8 mouse cellular contexts compared by ENCODE assay signal in genomic region chr11:78044758-78045251, GRCm38 (mm10). TPM values are rescaled to one million over a fixed set of nuclear protein-coding genes. Genes with fewer than 3 reads are reported as not detected.
DNase-seq lines count a peak whose midpoint lies in the region; ATAC-seq and TF ChIP-seq lines count a peak whose summit lies in the region.

No protein-coding gene starts in this region.

- no peak for TF ChIP-seq CTCF in small intestine, adult 2 months (IDR thresholded peaks at IDR 0.05; ENCODE audit: extremely low read depth, insufficient read length, insufficient replicate concordance, low read depth, low read length)

- H3K9ac ChIP-seq in embryonic facial prominence, embryonic 15.5 days, result no peak overlapping the region

- H3K36me3 ChIP-seq in embryonic facial prominence, embryonic 15.5 days, result peaks cover 8% of the 10 kb centered on the region; the same call in 1 of the 2 replicates
- no peaks in the 10 kb centered on the region for H3K36me3 ChIP-seq in small intestine, adult 2 months (ENCODE audit: control insufficient read depth, insufficient read depth, low read length)

- H3K4me2 ChIP-seq in embryonic facial prominence, embryonic 15.5 days (replicated peaks), result no peak overlapping the region

- peaks cover 9% of the 10 kb centered on the region for H3K4me1 ChIP-seq in embryonic facial prominence, embryonic 15.5 days
- peaks cover 6% of the 10 kb centered on the region; the same call in 1 of the 2 replicates for H3K4me1 ChIP-seq in small intestine, adult 2 months (ENCODE audit: control insufficient read depth, insufficient read depth, insufficient read length, low read length)

- intact Hi-C loops in heart, postnatal 14 days (cut with DNase I), result no loop called here
- intact Hi-C loops in left cerebral cortex, postnatal 4 days (cut with DNase I), result no loop called here

- ATAC-seq in frontal cortex, adult (ENCODE audit: low TSS enrichment), result no peak
- peak; percentile 24; the same call in 1 of the 2 replicates for ATAC-seq in embryonic facial prominence, embryonic 15.5 days (ENCODE audit: insufficient number of reproducible peaks, low FRiP score, low TSS enrichment, low read depth)
- ATAC-seq in megakaryocyte-erythroid progenitor cell, adult 5-6 weeks (replicated peaks; ENCODE audit: low FRiP score, low TSS enrichment, poor library complexity, severe bottlenecking), result no peak

- WGBS in embryonic facial prominence, embryonic 15.5 days, result 58% methylated on average over 5 of the region's 5 CpGs
- 16% methylated on average over 5 of the region's 5 CpGs for WGBS in small intestine, adult 2 months

- H3K9me3 ChIP-seq in embryonic facial prominence, embryonic 15.5 days (replicated peaks), result no peaks in the 10 kb centered on the region

- H3K4me3 ChIP-seq in embryonic facial prominence, embryonic 15.5 days (replicated peaks), result no peak overlapping the region
- no peak overlapping the region for H3K4me3 ChIP-seq in small intestine, adult 2 months (ENCODE audit: low read depth, low read length)

- no peak overlapping the region for H3K27ac ChIP-seq in embryonic facial prominence, embryonic 15.5 days (replicated peaks)
- peak overlapping the region; percentile 56 for H3K27ac ChIP-seq in small intestine, adult 2 months (ENCODE audit: insufficient read depth, low read depth, low read length)

- TF ChIP-seq POLR2A in small intestine, adult 2 months (IDR thresholded peaks at IDR 0.05; ENCODE audit: low read depth, low read length), result no peak

- DNase-seq in frontal cortex, postnatal 10 days (ENCODE audit: low spot score in 2 of 2), result peak; percentile 40 to 51
- peak; percentile 92 to 97 for DNase-seq in adrenal gland, adult (ENCODE audit: inconsistent age in 2 of 2, low spot score in 1 of 2)
- peak; percentile 86 to 91 for DNase-seq in heart, postnatal 14 days
- peak; percentile 89 for DNase-seq in left cerebral cortex, postnatal 4 days

- no peaks in the 10 kb centered on the region for H3K27me3 ChIP-seq in embryonic facial prominence, embryonic 15.5 days
- H3K27me3 ChIP-seq in small intestine, adult 2 months (ENCODE audit: control insufficient read depth, insufficient read depth, low read length), result no peaks in the 10 kb centered on the region

RNA-seq across cellular contexts. Expression of gene Flot2, which starts 7.1 kb away (rescaled TPM):
- 65.5 and 65.7 TPM in 2 replicates for polyA plus RNA-seq in embryonic facial prominence, embryonic 15.5 days (2015; fragmentation: Nextera tagmentation; extraction: Ambion mirVana)
- 10 to 100 TPM; 66.2 to 69.1 TPM for total RNA-seq in heart, postnatal 14 days (2021)
- total RNA-seq in left cerebral cortex, postnatal 4 days (2021), result 100 to 1,000 TPM; 108 to 109 TPM
- polyA plus RNA-seq in small intestine, adult 2 months (2012; rRNA removed), result 16.2 and 19.7 TPM in 2 replicates
- total RNA-seq in megakaryocyte-erythroid progenitor cell, adult 5-6 weeks (2014; fragmentation: Nextera tagmentation), result 19.2 and 19.7 TPM in 2 replicates
- 23.2 and 23.6 TPM in 2 replicates for total RNA-seq in megakaryocyte-erythroid progenitor cell, adult 5-6 weeks (2017)

RNA-seq across cellular contexts. Expression of gene Dhrs13, which starts 12.7 kb away (rescaled TPM):
- polyA plus RNA-seq in embryonic facial prominence, embryonic 15.5 days (2015; fragmentation: Nextera tagmentation; extraction: Ambion mirVana), result 18.5 and 19.7 TPM in 2 replicates
- 1 to 10 TPM; 3.8 to 3.9 TPM for total RNA-seq in heart, postnatal 14 days (2021)
- 10 to 100 TPM; 29.1 to 33.5 TPM for total RNA-seq in left cerebral cortex, postnatal 4 days (2021)
- 3.8 and 3.9 TPM in 2 replicates for polyA plus RNA-seq in small intestine, adult 2 months (2012; rRNA removed)
- 11.8 and 14.4 TPM in 2 replicates for total RNA-seq in megakaryocyte-erythroid progenitor cell, adult 5-6 weeks (2014; fragmentation: Nextera tagmentation)
- 9.7 and 14.2 TPM in 2 replicates for total RNA-seq in megakaryocyte-erythroid progenitor cell, adult 5-6 weeks (2017)

RNA-seq across cellular contexts. Expression of gene Eral1, which starts 35.4 kb away (rescaled TPM):
- polyA plus RNA-seq in embryonic facial prominence, embryonic 15.5 days (2015; fragmentation: Nextera tagmentation; extraction: Ambion mirVana), result 33.3 and 33.6 TPM in 2 replicates
- total RNA-seq in heart, postnatal 14 days (2021), result 10 to 100 TPM; 22.2 to 25.6 TPM
- total RNA-seq in left cerebral cortex, postnatal 4 days (2021), result 10 to 100 TPM; 20.0 to 21.0 TPM
- 12.2 and 17.3 TPM in 2 replicates for polyA plus RNA-seq in small intestine, adult 2 months (2012; rRNA removed)
- 26.2 and 32.2 TPM in 2 replicates for total RNA-seq in megakaryocyte-erythroid progenitor cell, adult 5-6 weeks (2014; fragmentation: Nextera tagmentation)
- total RNA-seq in megakaryocyte-erythroid progenitor cell, adult 5-6 weeks (2017), result 34.9 and 36.6 TPM in 2 replicates

RNA-seq across cellular contexts. Expression of gene Fam222b, which starts 49.7 kb away (rescaled TPM):
- 14.4 and 17.3 TPM in 2 replicates for polyA plus RNA-seq in embryonic facial prominence, embryonic 15.5 days (2015; fragmentation: Nextera tagmentation; extraction: Ambion mirVana)
- 10 to 100 TPM; 14.4 to 14.6 TPM for total RNA-seq in heart, postnatal 14 days (2021)
- 10 to 100 TPM; 26.9 TPM for total RNA-seq in left cerebral cortex, postnatal 4 days (2021)
- polyA plus RNA-seq in small intestine, adult 2 months (2012; rRNA removed), result 13.1 and 29.2 TPM in 2 replicates
- total RNA-seq in megakaryocyte-erythroid progenitor cell, adult 5-6 weeks (2014; fragmentation: Nextera tagmentation), result 10.2 and 14.3 TPM in 2 replicates
- 1.8 and 3.9 TPM in 2 replicates for total RNA-seq in megakaryocyte-erythroid progenitor cell, adult 5-6 weeks (2017)
